Mouse (Mus musculus) E14TG2a.4 (cell line): ENCODE results near the gene Faap100.
A peak's percentile ranks its signal among the peaks of the same experiment; 100 is the strongest.

Source experiments
- H3K27me3 ChIP-seq: 2 replicates; pipeline ENCODE4 v1.6.1; 2014; ENCODE audit warnings: low read length, control low read depth; ENCODE audit not compliant: insufficient read depth
- H3K36me3 ChIP-seq: 2 replicates; pipeline ENCODE4 v1.6.1; 2014; ENCODE audit warnings: low read length, control low read depth; ENCODE audit not compliant: insufficient read depth
- H3K4me1 ChIP-seq: replicated peaks from 2 replicates; pipeline ENCODE4 v1.6.1; 2014; ENCODE audit warnings: low read depth, low read length, control low read depth
- H3K4me3 ChIP-seq: replicated peaks from 2 replicates; pipeline ENCODE4 v1.5.1; 2014; ENCODE audit warnings: mild to moderate bottlenecking, low read length
- H3K9me3 ChIP-seq: 2 replicates; pipeline ENCODE4 v1.6.1; 2014; ENCODE audit warnings: low read length, control low read depth
- CTCF ChIP-seq: conservative IDR thresholded peaks from 2 replicates; pipeline ENCODE4 v1.5.1; 2014; ENCODE audit warnings: low read length
- NANOG ChIP-seq: IDR thresholded peaks from 2 replicates; pipeline ENCODE4 v1.6.1; 2014; ENCODE audit warnings: borderline replicate concordance, low read length, mixed read lengths
- POU5F1 ChIP-seq: IDR thresholded peaks from 2 replicates; pipeline ENCODE4 v1.6.1; 2014; ENCODE audit warnings: low read length, borderline replicate concordance

Faap100 gene

GRCm38 (mm10) chr11:120335431-120336021 lies 43.0 kb downstream of the Faap100 start:
- H3K27me3 ChIP-seq: no peaks in the 10 kb centered on the region
- no peaks in the 10 kb centered on the region for H3K4me1 ChIP-seq
- peaks cover 91% of the 10 kb centered on the region for H3K9me3 ChIP-seq
- H3K4me3 ChIP-seq: no peak overlapping the region
- TF ChIP-seq CTCF (no peak), NANOG (no peak), POU5F1 (no peak)
- no peaks in the 10 kb centered on the region for H3K36me3 ChIP-seq

DNA sequence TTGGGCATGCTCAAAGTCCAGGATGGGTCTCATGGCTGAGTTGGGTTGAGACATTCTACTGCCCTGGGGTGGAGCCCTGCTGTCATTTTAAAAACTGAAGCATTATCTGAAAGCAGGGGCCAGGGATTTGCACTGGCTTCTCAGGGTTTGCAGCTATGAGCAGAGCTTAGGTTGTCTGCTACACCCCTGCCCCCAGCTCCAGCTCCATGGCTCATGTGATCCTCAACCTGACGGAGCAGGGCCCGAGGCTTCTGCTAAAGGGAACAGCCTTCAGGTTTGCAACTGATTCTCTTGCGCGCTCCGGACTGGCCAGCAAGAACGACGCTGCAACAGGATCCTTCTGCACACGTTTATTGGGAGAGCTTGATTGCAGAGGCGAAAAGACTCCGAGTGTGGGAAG lies 58.4 kb downstream of the Faap100 start:
- Histone ChIP-seq H3K36me3 (no peaks in the 10 kb centered on the region), H3K4me1 (peaks cover 4% of the 10 kb centered on the region), H3K4me3 (0 out of 2 replicates have a peak overlapping the region, but pooled peaks have one; percentile 35), H3K27me3 (no peaks in the 10 kb centered on the region), H3K9me3 (peaks cover 61% of the 10 kb centered on the region)
- TF ChIP-seq POU5F1: no peak
- no peak for TF ChIP-seq NANOG
- no peak for TF ChIP-seq CTCF

GRCm38 (mm10) chr11:120319310-120319709 lies 59.3 kb downstream of the Faap100 start:
- Histone ChIP-seq H3K27me3 (no peaks in the 10 kb centered on the region), H3K4me3 (0 out of 2 replicates have a peak overlapping the region, but pooled peaks have one; percentile 3), H3K4me1 (peaks cover 10% of the 10 kb centered on the region), H3K9me3 (peaks cover 70% of the 10 kb centered on the region), H3K36me3 (no peaks in the 10 kb centered on the region)
- TF ChIP-seq POU5F1: no peak
- no peak for TF ChIP-seq CTCF
- TF ChIP-seq NANOG: no peak
